Mouse (Mus musculus) liver, postnatal 0 days (tissue): ENCODE measurements at regions not wholly inside any gene's neighbourhood (a gene's known extent, or its start where the extent isn't known, plus 50 kb on each side); places are given as distances from the start of the nearest gene placed in this dataset.
A peak's percentile ranks its signal among the peaks of the same experiment; 100 is the strongest.

Source experiments
- ATAC-seq: fragments of 200-750 bp; cut with Nextera tagmentation; 2 replicates; pipeline ENCODE4 v1.8.0; 2017; ENCODE audit warnings: mild to moderate bottlenecking, moderate library complexity
- DNase-seq: peaks from one replicate; pipeline ENCODE4 v3.0.0-alpha.2; 2016
- H3K27ac ChIP-seq: fragments of 300-500 bp; sonication (generic); 2 replicates; pipeline ENCODE4 v1.5.1; 2014; ENCODE audit warnings: antibody characterized with exemption, moderate library complexity, mild to moderate bottlenecking, low read depth
- H3K27me3 ChIP-seq: fragments of 300-500 bp; sonication (generic); 2 replicates; pipeline ENCODE4 v1.6.1; 2014; ENCODE audit warnings: low read length, control low read depth, mixed read lengths; ENCODE audit not compliant: insufficient read depth
- H3K36me3 ChIP-seq: fragments of 300-500 bp; sonication (generic); replicated peaks from 2 replicates; pipeline ENCODE4 v1.6.1; 2014; ENCODE audit warnings: mild to moderate bottlenecking, control low read depth, low read length, moderate library complexity, mixed read lengths; ENCODE audit not compliant: insufficient read depth
- H3K4me1 ChIP-seq: fragments of 300-500 bp; sonication (generic); 2 replicates; pipeline ENCODE4 v1.6.1; 2014; ENCODE audit warnings: antibody characterized with exemption, mild to moderate bottlenecking, control low read depth; ENCODE audit not compliant: insufficient read depth
- H3K4me2 ChIP-seq: fragments of 300-500 bp; sonication (generic); 2 replicates; pipeline ENCODE4 v1.6.1; 2014; ENCODE audit warnings: low read depth, mild to moderate bottlenecking, low read length, moderate library complexity, mixed read lengths
- H3K4me3 ChIP-seq: fragments of 300-500 bp; sonication (generic); 2 replicates; pipeline ENCODE4 v1.5.1; 2014; ENCODE audit warnings: low read depth, low read length
- H3K9ac ChIP-seq: fragments of 300-500 bp; sonication (generic); replicated peaks from 2 replicates; pipeline ENCODE4 v1.6.1; 2014; ENCODE audit warnings: mild to moderate bottlenecking, moderate library complexity
- H3K9me3 ChIP-seq: fragments of 300-500 bp; sonication (generic); 2 replicates; pipeline ENCODE4 v1.6.1; 2016; ENCODE audit warnings: mild to moderate bottlenecking, control low read depth, low read length, mixed read lengths
- CTCF ChIP-seq: sonication (generic); IDR thresholded peaks from 2 replicates; pipeline ENCODE4 v1.5.1; 2016; ENCODE audit warnings: antibody characterized with exemption, low read depth
- EP300 ChIP-seq: IDR thresholded peaks from 2 replicates; pipeline ENCODE4 v1.6.1; 2016; ENCODE audit warnings: antibody characterized with exemption, low read depth, mild to moderate bottlenecking
- WGBS: fragments of 180-500 bp; shearing (Covaris S2); extraction: QIAGEN DNeasy Blood & Tissue Kit; methylation state at CpG from one replicate; pipeline ENCODE4 v1.1.7; 2014; ENCODE audit not compliant: insufficient replicate concordance; 5-methylcytosine and 5-hydroxymethylcytosine counted together

DNA sequence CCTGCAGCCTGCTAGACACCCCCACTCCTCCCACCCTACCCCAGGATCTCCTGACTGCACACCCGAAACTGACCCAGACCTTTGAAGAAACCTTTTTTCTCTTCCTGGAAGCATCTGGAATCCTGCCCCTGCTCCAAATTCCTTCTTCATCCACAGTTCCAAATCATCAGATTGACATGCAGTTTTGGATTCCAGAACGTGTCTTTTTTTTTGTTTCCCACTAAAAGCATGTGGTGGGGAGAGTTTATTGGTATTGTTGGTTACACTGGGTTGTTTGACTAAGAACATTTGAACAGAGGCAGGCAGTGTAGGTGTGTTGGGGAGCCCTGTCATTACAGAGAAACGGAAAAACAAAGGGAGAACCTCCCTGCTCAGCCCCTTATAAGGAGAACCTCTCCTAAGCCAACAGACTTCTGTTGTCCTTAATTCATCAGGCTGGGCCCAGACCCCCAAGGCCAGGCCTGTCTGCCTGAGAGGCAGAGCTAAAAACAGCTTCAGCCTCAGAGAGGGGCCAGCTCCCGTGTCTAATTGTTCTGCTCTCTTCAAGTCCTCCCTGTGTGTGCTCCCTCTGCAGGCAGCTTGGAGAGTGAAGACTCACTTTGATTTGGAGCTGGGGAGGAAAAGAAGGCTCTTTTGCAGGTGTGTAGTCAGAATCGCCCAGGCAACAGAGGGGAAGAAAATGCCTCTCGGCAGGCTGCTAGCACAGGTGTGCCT is 187.3 kb upstream of the Cdh5 start:
- Histone ChIP-seq H3K27ac (no peak overlapping the region), H3K4me1 (no peaks in the 10 kb centered on the region), H3K4me3 (no peak overlapping the region), H3K9ac (no peak overlapping the region), H3K36me3 (no peaks in the 10 kb centered on the region), H3K4me2 (no peak overlapping the region), H3K9me3 (no peaks in the 10 kb centered on the region), H3K27me3 (no peaks in the 10 kb centered on the region)
- no peak for ATAC-seq
- 39% methylated on average over 6 of the region's 6 CpGs for WGBS
- DNase-seq = no peak
- no peak for TF ChIP-seq EP300
- peak; percentile 22; the same call in 1 of the 2 replicates for TF ChIP-seq CTCF

DNA sequence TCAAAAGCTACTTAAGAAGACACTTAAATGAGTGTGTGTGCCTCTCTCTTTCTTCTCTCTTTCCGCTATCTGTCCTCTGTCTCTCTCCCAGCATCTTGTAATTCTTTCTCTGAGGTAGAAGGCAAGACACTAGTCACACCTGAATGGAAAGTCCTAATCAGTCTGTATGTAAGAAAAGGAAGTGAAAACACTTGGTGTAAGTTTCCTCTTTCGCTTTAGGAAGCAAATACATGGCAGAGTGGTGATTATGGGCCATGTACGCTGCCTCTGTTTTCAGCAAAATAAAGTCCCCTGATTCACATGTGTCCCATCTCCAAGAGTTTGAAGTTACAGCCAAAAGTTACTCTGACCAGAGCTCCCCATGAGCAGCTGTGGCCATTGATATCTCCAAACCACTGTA is 182.1 kb upstream of the Cdh5 start:
- no peaks in the 10 kb centered on the region for H3K36me3 ChIP-seq
- DNase-seq (no peak), ATAC-seq (no peak)
- H3K27me3 ChIP-seq = no peaks in the 10 kb centered on the region
- no peaks in the 10 kb centered on the region for H3K4me1 ChIP-seq
- H3K27ac ChIP-seq = no peak overlapping the region
- H3K4me3 ChIP-seq = no peak overlapping the region
- H3K4me2 ChIP-seq = no peak overlapping the region
- TF ChIP-seq EP300 = no peak
- no peak for TF ChIP-seq CTCF
- H3K9me3 ChIP-seq = no peaks in the 10 kb centered on the region
- 72% methylated on average over 3 of the region's 3 CpGs for WGBS
- no peak overlapping the region for H3K9ac ChIP-seq

DNA sequence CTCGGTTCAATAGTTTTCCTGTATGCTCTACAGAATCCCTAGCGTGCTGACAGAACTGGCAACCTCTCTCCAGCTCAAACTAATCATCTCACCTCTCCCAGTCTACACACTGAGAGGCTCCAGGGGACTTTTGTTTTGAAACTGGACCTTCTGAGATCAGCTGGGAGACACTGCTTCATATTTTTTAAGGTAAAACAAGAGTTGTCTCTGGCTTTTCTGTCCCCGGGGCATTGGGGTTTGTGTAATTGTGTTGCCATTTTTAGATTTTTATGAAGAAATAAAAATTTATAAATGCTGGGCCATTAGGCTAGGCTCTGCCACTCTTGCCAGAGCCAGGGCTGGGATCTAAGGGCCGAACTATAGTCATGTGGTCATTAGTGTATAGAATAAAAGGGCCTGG is 179.8 kb upstream of the Cdh5 start:
- Histone ChIP-seq H3K27ac (no peak overlapping the region), H3K9ac (no peak overlapping the region), H3K27me3 (no peaks in the 10 kb centered on the region), H3K4me2 (no peak overlapping the region), H3K4me3 (no peak overlapping the region), H3K36me3 (no peaks in the 10 kb centered on the region), H3K4me1 (no peaks in the 10 kb centered on the region), H3K9me3 (no peaks in the 10 kb centered on the region)
- DNase-seq (no peak), ATAC-seq (no peak)
- TF ChIP-seq EP300 (no peak), CTCF (no peak)
- WGBS = 72% methylated on average over 4 of the region's 4 CpGs

DNA sequence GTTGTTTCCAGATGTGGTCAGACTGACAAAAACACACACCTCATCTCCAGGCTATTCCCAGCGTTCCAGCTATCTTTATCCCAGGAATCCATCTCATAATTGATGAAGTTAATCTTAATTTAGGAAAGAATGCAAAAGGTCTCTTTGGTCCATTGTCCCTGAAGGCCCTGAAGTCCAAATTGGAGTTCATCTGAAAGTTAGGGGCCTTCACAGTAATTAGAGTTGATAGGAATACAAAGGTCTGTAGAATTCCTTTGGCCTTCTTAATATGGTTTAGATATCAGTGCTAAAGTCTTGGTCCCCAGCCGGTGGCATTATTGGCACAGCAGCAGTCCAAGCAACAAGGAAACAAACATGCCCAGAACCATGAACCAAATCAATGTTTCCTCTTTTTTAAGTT is 178.7 kb upstream of the Cdh5 start:
- no peaks in the 10 kb centered on the region for H3K27me3 ChIP-seq
- DNase-seq = no peak
- ATAC-seq = no peak
- no peak overlapping the region for H3K27ac ChIP-seq
- no peaks in the 10 kb centered on the region for H3K4me1 ChIP-seq
- no peaks in the 10 kb centered on the region for H3K36me3 ChIP-seq
- H3K9me3 ChIP-seq = no peaks in the 10 kb centered on the region
- WGBS = 65% methylated on average over 2 of the region's 2 CpGs
- H3K4me2 ChIP-seq = no peak overlapping the region
- H3K4me3 ChIP-seq = no peak overlapping the region
- no peak for TF ChIP-seq EP300
- no peak for TF ChIP-seq CTCF
- H3K9ac ChIP-seq = no peak overlapping the region

DNA sequence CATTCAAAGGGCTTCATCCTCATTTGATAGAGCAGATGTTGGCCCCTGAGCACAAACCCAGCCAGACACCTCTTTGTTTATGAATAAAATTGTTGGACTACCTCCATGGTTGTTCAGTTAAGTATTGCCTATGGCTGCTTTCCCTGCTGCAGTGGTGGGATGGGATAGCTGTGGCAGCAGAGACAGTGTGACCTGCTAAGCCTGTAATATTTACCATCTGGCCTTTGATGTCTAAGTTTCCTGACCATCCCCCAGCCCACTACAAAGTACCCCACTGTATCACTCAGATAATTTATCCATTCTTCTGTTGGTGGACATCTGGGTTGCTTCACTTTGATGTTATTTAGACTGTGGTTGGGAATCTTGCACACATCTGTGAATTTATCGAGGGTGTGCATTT is 168.7 kb upstream of the Cdh5 start:
- DNase-seq (no peak), ATAC-seq (no peak)
- Histone ChIP-seq H3K4me3 (no peak overlapping the region), H3K27me3 (no peaks in the 10 kb centered on the region), H3K9ac (no peak overlapping the region), H3K9me3 (no peaks in the 10 kb centered on the region), H3K4me2 (no peak overlapping the region), H3K27ac (no peak overlapping the region), H3K4me1 (no peaks in the 10 kb centered on the region), H3K36me3 (no peaks in the 10 kb centered on the region)
- 73% methylated on average over 1 of the region's 1 CpGs for WGBS
- TF ChIP-seq CTCF = no peak
- TF ChIP-seq EP300 = no peak

DNA sequence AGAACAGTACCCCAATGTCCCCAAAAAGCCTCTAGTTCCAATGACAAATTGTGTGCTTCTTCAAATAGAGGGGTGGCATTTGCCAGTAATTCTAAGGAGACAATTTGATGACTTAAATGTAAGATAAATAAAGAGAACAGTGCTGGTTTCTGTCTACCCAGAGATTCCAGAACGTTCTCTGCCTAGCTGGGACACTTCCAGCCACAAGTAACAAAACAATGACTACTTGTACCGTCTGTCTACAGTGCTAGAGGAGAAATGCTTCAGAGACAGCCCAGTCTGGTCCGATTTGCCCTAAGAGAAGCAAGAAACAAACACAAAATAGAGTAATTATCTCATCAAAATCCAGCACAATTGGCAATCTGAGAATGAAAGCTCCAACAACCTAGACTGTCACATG is 164.9 kb upstream of the Cdh5 start:
- peaks cover 1% of the 10 kb centered on the region; the same call in 1 of the 2 replicates for H3K9me3 ChIP-seq
- TF ChIP-seq CTCF (no peak), EP300 (no peak)

More for the DNA sequence above, 164.9 kb upstream of the Cdh5 start:
- Histone ChIP-seq H3K36me3 (no peaks in the 10 kb centered on the region), H3K4me2 (no peak overlapping the region), H3K27ac (no peak overlapping the region), H3K4me1 (no peaks in the 10 kb centered on the region), H3K27me3 (no peaks in the 10 kb centered on the region), H3K4me3 (no peak overlapping the region), H3K9ac (no peak overlapping the region)
- DNase-seq = no peak
- no peak for ATAC-seq
- WGBS = 61% methylated on average over 3 of the region's 3 CpGs
